Mouse (Mus musculus): ENCODE measurements around the gene Irf2.

DNA sequence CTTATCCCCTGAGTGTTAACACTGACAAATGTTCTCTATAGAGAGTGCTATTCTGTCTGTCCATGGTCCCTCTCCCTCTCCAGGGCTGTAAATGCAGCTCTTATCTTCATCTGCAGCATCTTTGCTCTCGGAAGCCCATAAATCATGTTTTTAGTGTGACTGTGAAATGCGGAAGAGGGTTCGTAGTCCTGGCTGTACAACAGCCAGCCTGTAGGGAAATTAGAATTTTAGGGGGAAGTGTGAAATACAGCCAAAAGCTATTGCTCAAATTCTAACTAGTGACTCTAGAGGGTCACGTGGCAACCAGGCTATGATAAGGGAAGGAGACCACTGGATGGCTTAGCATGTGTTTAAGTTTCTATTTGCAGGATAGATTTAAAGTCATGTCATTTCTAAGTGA lies 112.0 kb downstream of the Irf2 start:
- TF ChIP-seq CTCF (IDR thresholded peaks at IDR 0.05; ENCODE audit: low read depth) (0 out of 2 replicates have a peak, but pooled peaks have one; percentile 3), EP300 (IDR thresholded peaks at IDR 0.05; ENCODE audit: low read depth) (0 out of 2 replicates have a peak, but pooled peaks have one; percentile 55)

All from liver, postnatal 0 days (tissue).